Mouse (Mus musculus) midbrain, embryonic 15.5 days (tissue): Measurements from ENCODE around the gene Usp32. TPM values are rescaled to one million over a fixed set of nuclear protein-coding genes. Genes with fewer than 3 reads are reported as not detected.
A peak's percentile ranks its signal among the peaks of the same experiment; 100 is the strongest.

Experiments used
- ATAC-seq: fragments of 200-750 bp; cut with Nextera tagmentation; replicated peaks from 2 replicates; pipeline ENCODE4 v1.8.0; 2017; ENCODE audit warnings: moderate TSS enrichment
- H3K27ac ChIP-seq: fragments of 300-500 bp; sonication (generic); 2 replicates; pipeline ENCODE4 v1.5.1; 2015; ENCODE audit warnings: mild to moderate bottlenecking, inconsistent platforms
- H3K27me3 ChIP-seq: fragments of 300-500 bp; sonication (generic); replicated peaks from 2 replicates; pipeline ENCODE4 v1.6.1; 2015; ENCODE audit warnings: inconsistent platforms
- H3K36me3 ChIP-seq: fragments of 300-500 bp; sonication (generic); replicated peaks from 2 replicates; pipeline ENCODE4 v1.6.1; 2015; ENCODE audit warnings: inconsistent platforms
- H3K4me1 ChIP-seq: fragments of 300-500 bp; sonication (generic); 2 replicates; pipeline ENCODE4 v1.6.1; 2015; ENCODE audit warnings: inconsistent platforms
- H3K4me2 ChIP-seq: fragments of 300-500 bp; sonication (generic); 2 replicates; pipeline ENCODE4 v1.6.1; 2015; ENCODE audit warnings: inconsistent platforms, mild to moderate bottlenecking, moderate library complexity
- H3K4me3 ChIP-seq: fragments of 300-500 bp; sonication (generic); 2 replicates; pipeline ENCODE4 v1.5.1; 2015; ENCODE audit warnings: mild to moderate bottlenecking, inconsistent platforms
- H3K9ac ChIP-seq: fragments of 300-500 bp; sonication (generic); 2 replicates; pipeline ENCODE4 v1.6.1; 2015; ENCODE audit warnings: mild to moderate bottlenecking, inconsistent platforms
- H3K9me3 ChIP-seq: fragments of 300-500 bp; sonication (generic); 2 replicates; pipeline ENCODE4 v1.6.1; 2016; ENCODE audit warnings: inconsistent platforms
- WGBS: fragments of 180-500 bp; shearing (Covaris S2); methylation state at CpG from one replicate; pipeline ENCODE4 v1.1.7; 2015; ENCODE audit warnings: mixed read lengths; 5-methylcytosine and 5-hydroxymethylcytosine counted together
- polyA plus RNA-seq: library from polyadenylated mRNA; unstranded; fragments of >200 nt; fragmentation: Nextera tagmentation; extraction: Ambion mirVana; gene quantifications from 2 replicates; pipeline ENCODE4 v1.2.1, GENCODE M21; 2015

Gene Usp32
- polyA plus RNA-seq = 12.2 and 12.7 TPM in 2 replicates

DNA sequence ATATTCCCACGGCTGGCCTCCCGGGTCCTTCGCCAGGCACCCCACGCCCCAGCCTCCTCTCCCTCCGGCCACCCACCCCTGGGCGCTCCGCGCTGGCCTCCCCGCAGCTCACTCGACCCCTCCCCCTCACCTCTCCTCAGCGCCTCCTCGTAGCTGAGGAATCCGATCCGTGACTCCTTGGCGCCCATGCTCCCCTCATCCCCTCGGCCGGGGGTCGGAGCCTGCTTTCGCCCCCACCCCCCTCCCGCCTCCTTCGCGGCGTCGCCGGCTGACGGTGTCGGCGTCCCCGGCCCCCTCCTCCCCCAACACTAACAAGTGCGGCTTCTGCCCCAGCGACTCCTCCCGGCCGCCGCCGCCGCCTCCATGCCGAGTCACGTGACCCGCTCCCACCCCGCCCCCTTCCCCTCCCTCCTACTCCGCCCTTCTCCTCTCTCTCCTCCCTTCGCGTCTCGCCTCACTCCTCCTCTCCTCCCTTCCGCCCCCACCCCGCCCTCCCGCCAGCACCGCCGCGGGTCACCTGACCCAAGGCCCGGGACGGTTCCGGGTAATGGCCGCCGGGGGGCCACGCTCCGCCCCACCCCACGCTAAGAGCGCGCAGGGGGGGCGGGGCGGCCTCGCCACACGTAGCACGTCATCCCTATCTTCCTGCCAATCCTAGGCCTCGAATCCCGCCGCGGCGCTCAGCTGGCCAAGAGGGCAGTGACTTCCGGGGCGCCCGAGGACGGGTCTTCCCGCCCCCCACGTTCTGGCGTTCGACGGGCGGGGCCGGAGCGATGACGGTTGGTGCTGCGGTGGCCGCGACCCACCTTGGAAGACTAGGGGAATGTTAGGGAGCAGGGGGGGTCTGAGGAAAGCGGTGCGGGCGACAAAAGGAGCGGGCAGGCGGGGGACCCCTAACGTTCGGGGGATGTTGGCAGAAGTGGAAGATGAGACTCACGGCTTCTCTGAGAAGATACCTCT is at the start of gene Usp32:
Gene Usp32 (minus strand): TSS at position 581 of the 960 bp plus-strand sequence.
- peak; percentile 97 for ATAC-seq
- under 1% methylated on average over 90 of the region's 94 CpGs for WGBS
- H3K27me3 ChIP-seq = no peaks in the 10 kb centered on the region
- no peaks in the 10 kb centered on the region for H3K36me3 ChIP-seq
- peaks cover 24% of the 10 kb centered on the region for H3K4me1 ChIP-seq
- H3K9me3 ChIP-seq = no peaks in the 10 kb centered on the region
- H3K4me3 ChIP-seq = peak within 1 kb of the TSS; percentile 92
- H3K9ac ChIP-seq = peak within 1 kb of the TSS; percentile 93
- H3K27ac ChIP-seq = peak within 1 kb of the TSS; percentile 92
- peak within 1 kb of the TSS; percentile 63 for H3K4me2 ChIP-seq

GRCm38 (mm10) chr11:85189110-85189509 is 49.1 kb upstream of the Usp32 start:
- ATAC-seq = no peak

DNA sequence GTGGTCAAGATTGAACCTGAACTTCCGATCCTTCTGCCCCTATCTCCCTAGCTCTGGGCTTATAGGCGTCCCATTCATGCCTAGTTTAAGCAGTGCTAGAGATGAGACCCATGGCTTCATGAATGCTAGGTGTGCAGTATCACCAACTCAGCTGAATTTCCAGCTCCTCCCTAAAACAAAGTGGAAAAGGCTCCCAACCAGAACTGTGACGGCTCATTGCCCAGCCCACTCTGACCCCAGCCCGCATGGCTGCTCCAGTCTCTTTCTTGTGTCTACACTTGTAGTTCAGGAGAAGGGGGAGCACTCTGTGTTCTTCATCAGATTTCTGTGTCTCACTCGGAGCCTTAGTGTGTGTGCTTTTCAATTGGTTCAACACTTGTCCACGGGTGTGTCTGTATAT is 44.9 kb upstream of the Usp32 start:
- Histone ChIP-seq H3K27me3 (no peaks in the 10 kb centered on the region), H3K4me3 (no peak overlapping the region), H3K36me3 (peaks cover 11% of the 10 kb centered on the region; the same call in 1 of the 2 replicates), H3K9me3 (no peaks in the 10 kb centered on the region), H3K27ac (no peak overlapping the region), H3K4me1 (peaks cover 9% of the 10 kb centered on the region), H3K9ac (no peak overlapping the region), H3K4me2 (no peak overlapping the region)
- ATAC-seq = no peak
- WGBS = 91% methylated on average over 6 of the region's 6 CpGs

More at GRCm38 (mm10) chr11:85189110-85189509, 49.1 kb upstream of the Usp32 start:
- no peaks in the 10 kb centered on the region for H3K4me1 ChIP-seq
- H3K9ac ChIP-seq = no peak overlapping the region
- H3K27me3 ChIP-seq = no peaks in the 10 kb centered on the region
- no peaks in the 10 kb centered on the region for H3K9me3 ChIP-seq
- H3K4me2 ChIP-seq = no peak overlapping the region
- H3K27ac ChIP-seq = no peak overlapping the region
- no peak overlapping the region for H3K4me3 ChIP-seq
- peaks cover 42% of the 10 kb centered on the region for H3K36me3 ChIP-seq
- WGBS = 90% methylated on average over 4 of the region's 4 CpGs

- no peaks in the 10 kb centered on the region for H3K9me3 ChIP-seq
- 69% methylated on average over 5 of the region's 5 CpGs for WGBS
- no peak overlapping the region for H3K4me3 ChIP-seq
- H3K4me2 ChIP-seq = no peak overlapping the region
- no peaks in the 10 kb centered on the region for H3K27me3 ChIP-seq
- no peak for ATAC-seq
- no peak overlapping the region for H3K27ac ChIP-seq
- peaks cover 9% of the 10 kb centered on the region for H3K4me1 ChIP-seq
- no peak overlapping the region for H3K9ac ChIP-seq
- H3K36me3 ChIP-seq = 0 out of 2 replicates have a peak, but pooled peaks cover 5% of the 10 kb centered on the region
Observed at GRCm38 (mm10) chr11:85184082-85184481, 44.1 kb upstream of the Usp32 start.

- H3K9ac ChIP-seq = peak overlapping the region; percentile 30
- H3K4me2 ChIP-seq = peak overlapping the region; percentile 63
- H3K36me3 ChIP-seq = no peaks in the 10 kb centered on the region
- WGBS = 27% methylated on average over 13 of the region's 13 CpGs
- H3K27me3 ChIP-seq = no peaks in the 10 kb centered on the region
- peak overlapping the region; percentile 35 for H3K4me3 ChIP-seq
- peak; percentile 46 for ATAC-seq
- H3K9me3 ChIP-seq = no peaks in the 10 kb centered on the region
- peaks cover 9% of the 10 kb centered on the region for H3K4me1 ChIP-seq
- H3K27ac ChIP-seq = peak overlapping the region; percentile 57
Observed at GRCm38 (mm10) chr11:85183284-85183779, 43.4 kb upstream of the Usp32 start.

DNA sequence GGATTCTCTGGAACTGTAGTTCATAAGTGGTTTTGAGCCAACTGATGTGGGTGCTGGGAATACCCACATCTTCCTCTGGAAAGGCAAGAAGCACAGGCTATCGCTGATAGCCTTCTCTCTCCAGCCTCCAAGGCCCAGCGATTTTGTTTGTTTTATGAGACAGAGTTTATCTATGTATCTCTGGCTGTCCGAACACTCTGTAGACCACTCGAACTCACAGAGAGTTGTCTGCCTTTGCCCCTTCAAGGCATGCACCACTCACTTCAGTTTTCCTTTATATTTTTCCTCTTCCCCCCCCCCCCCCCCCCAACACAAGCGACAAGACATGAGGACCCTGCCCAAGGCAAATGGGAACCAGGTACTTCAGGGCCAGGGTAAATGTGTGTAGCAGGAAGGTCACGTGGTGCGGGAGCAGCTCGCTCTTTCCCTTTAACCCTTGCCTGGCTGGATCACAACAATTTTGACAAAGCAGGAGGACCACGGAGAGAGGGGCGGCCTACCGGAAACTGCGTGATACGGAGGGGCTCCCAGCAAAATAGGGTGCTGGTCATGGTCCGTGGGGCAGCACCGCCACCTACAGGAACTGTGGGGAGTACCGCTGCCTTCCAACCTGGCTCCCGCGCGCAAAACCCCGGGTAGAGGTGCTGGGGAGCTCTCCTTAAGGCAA is 42.8 kb upstream of the Usp32 start:
- H3K9me3 ChIP-seq = no peaks in the 10 kb centered on the region
- peak; percentile 95 for ATAC-seq
- peaks cover 9% of the 10 kb centered on the region for H3K4me1 ChIP-seq
- no peaks in the 10 kb centered on the region for H3K27me3 ChIP-seq
- peak overlapping the region; percentile 63 for H3K4me2 ChIP-seq
- peak overlapping the region; percentile 35 for H3K4me3 ChIP-seq
- peak overlapping the region; percentile 30 for H3K9ac ChIP-seq
- H3K27ac ChIP-seq = peak overlapping the region; percentile 57
- no peaks in the 10 kb centered on the region for H3K36me3 ChIP-seq
- WGBS = 5% methylated on average over 20 of the region's 20 CpGs

GRCm38 (mm10) chr11:85178413-85178812 is 38.5 kb upstream of the Usp32 start:
- Histone ChIP-seq H3K9ac (no peak overlapping the region), H3K4me2 (no peak overlapping the region), H3K36me3 (no peaks in the 10 kb centered on the region), H3K27me3 (no peaks in the 10 kb centered on the region), H3K4me1 (peaks cover 8% of the 10 kb centered on the region), H3K4me3 (no peak overlapping the region), H3K9me3 (no peaks in the 10 kb centered on the region), H3K27ac (no peak overlapping the region)
- ATAC-seq = no peak
- 84% methylated on average over 4 of the region's 4 CpGs for WGBS

DNA sequence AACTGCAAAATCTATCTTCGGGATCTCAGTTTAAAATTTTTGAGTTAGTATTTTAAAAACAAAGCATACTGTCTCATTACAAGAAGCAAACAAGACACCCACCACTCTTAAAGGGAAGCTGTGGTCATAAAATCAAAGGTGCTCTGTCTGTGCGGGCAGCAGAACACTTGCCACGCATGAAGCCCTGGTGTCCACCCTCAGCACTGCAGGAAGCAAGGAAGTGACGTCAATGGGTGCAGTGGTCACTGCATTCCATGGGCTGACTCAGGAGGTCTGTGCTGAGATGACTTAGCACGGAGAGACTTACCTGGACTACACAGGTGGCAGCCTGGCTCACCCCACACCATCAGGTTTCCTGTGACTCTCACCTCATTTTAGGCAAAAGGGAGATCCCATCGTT is 37.8 kb upstream of the Usp32 start:
- H3K4me2 ChIP-seq = no peak overlapping the region
- no peak overlapping the region for H3K9ac ChIP-seq
- H3K27me3 ChIP-seq = no peaks in the 10 kb centered on the region
- ATAC-seq = no peak
- no peak overlapping the region for H3K27ac ChIP-seq
- H3K4me1 ChIP-seq = peaks cover 5% of the 10 kb centered on the region
- H3K4me3 ChIP-seq = no peak overlapping the region
- WGBS = 87% methylated on average over 6 of the region's 6 CpGs
- H3K36me3 ChIP-seq = no peaks in the 10 kb centered on the region
- no peaks in the 10 kb centered on the region for H3K9me3 ChIP-seq

GRCm38 (mm10) chr11:85175941-85176340 is 36.0 kb upstream of the Usp32 start:
- H3K27me3 ChIP-seq = no peaks in the 10 kb centered on the region
- no peaks in the 10 kb centered on the region for H3K4me1 ChIP-seq
- H3K9me3 ChIP-seq = no peaks in the 10 kb centered on the region
- H3K27ac ChIP-seq = no peak overlapping the region
- no peak for ATAC-seq
- no peaks in the 10 kb centered on the region for H3K36me3 ChIP-seq
- 79% methylated on average over 3 of the region's 3 CpGs for WGBS
- no peak overlapping the region for H3K9ac ChIP-seq
- H3K4me3 ChIP-seq = no peak overlapping the region
- no peak overlapping the region for H3K4me2 ChIP-seq

GRCm38 (mm10) chr11:85170833-85171232 is 30.9 kb upstream of the Usp32 start:
- Histone ChIP-seq H3K4me2 (no peak overlapping the region), H3K4me3 (no peak overlapping the region), H3K36me3 (no peaks in the 10 kb centered on the region), H3K9ac (no peak overlapping the region), H3K27ac (no peak overlapping the region), H3K4me1 (peaks cover 9% of the 10 kb centered on the region), H3K27me3 (no peaks in the 10 kb centered on the region), H3K9me3 (no peaks in the 10 kb centered on the region)
- 45% methylated on average over 2 of the region's 2 CpGs for WGBS
- no peak for ATAC-seq

DNA sequence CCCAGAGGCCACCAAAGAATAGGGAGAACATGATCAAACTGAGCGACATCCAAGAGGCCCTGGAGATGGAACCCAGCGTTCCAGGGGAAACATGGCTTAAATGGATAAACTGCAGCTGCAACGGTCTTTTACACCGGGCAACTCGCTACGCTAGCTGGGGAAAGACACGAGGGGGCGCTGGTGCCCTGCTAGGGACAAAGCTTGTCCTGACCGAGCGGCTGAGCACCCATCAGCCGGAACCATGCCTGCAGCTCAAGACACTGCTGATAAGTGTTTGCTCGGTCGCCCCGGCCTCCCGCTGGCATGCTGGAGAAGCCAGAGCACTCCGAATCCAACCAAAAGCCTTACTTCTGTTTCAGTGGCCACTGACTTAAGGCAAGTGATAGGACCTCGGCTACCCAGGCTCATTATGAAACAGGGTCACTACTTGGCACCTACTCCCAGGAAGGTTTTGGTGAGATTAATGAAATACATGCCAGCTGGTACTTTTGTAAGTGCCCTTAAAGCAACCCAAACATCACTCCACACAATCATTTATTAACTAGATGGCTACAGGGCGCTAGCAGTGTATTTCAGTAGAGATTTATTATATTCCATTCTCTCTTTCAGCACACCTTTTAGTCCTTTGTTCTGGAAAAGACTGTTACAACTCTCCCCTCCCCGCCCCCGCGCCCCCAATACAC is 30.2 kb upstream of the Usp32 start, which contains the start of gene 1700125H20Rik:
Gene 1700125H20Rik (plus strand): TSS at position 347 of the 683 bp plus-strand sequence.
- Histone ChIP-seq H3K9ac (peak within 1 kb of the TSS; percentile 24; the same call in 1 of the 2 replicates), H3K27me3 (no peaks in the 10 kb centered on the region), H3K4me1 (peaks cover 9% of the 10 kb centered on the region), H3K36me3 (no peaks in the 10 kb centered on the region), H3K9me3 (no peaks in the 10 kb centered on the region), H3K4me2 (peak within 1 kb of the TSS; percentile 59), H3K27ac (no peak within 1 kb of the TSS), H3K4me3 (peak within 1 kb of the TSS; percentile 33)
- 12% methylated on average over 21 of the region's 21 CpGs for WGBS
- peak; percentile 88 for ATAC-seq

DNA sequence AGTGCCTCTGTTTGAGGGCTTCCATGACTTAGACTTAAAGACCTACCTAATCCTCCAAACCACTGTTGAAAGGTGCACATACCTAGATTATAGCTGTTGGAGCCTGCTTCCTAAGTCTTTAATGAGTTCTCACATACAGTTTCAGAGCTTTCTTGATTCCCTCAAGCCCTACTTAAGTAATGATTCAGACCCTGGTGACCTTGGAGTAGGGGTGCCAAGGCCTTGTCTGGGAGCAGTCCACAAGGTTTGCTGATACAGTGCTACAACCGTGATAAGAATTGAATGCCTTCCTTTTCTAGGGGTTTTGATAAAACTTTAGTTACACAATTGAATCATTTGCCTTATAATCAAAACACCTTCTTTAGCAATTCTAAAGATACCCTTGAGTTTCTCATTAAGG is 27.5 kb upstream of the Usp32 start:
- Histone ChIP-seq H3K4me3 (no peak overlapping the region), H3K9me3 (no peaks in the 10 kb centered on the region), H3K36me3 (no peaks in the 10 kb centered on the region), H3K4me2 (no peak overlapping the region), H3K9ac (no peak overlapping the region), H3K4me1 (peaks cover 9% of the 10 kb centered on the region), H3K27me3 (no peaks in the 10 kb centered on the region), H3K27ac (no peak overlapping the region)
- ATAC-seq = no peak
- 78% methylated on average over 1 of the region's 1 CpGs for WGBS
